Mouse (Mus musculus): ENCODE measurements at regions not wholly inside any gene's neighbourhood (a gene's known extent, or its start where the extent isn't known, plus 50 kb on each side); places are given as distances from the start of the nearest gene placed in this dataset.
A peak's percentile ranks its signal among the peaks of the same experiment; 100 is the strongest.
"Not testable (repeated sequence)": the region's sequence is repeated elsewhere in the genome, so short reads cannot be mapped to it uniquely, and the experiment has no call there.

DNA sequence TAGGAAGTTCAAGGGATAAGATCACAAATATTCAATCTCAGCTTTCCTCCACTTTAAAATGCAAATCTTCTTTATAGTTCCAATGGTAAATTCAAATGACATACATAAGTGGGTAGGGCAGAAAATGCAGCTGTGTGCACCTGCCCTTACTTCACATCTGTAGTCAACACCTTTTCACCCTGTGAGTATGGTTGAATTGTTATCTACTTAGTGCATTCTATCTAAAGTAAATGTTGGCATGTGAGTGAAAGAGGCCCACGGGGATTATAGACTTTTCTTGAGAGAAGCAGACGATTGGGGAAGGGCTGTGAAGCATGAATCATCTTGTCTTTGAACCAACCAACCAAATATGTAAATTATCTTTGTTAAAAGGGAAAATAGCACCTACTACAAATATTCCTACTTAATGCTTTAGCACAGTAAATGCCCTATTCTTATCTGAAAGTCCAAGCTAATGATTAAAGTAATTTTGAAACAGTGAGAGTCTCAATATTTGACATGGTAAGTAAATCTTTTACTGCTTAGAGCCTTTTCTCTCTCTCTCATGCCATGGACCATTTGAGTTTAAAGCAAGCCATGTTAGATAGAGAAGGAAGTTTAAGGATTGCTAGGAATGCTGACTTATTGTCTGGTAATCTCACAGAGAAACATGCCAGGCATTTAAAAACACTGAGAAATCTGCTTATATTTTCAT, 617.4 kb upstream of the Negr1 start:
- Histone ChIP-seq H3K9ac (ENCODE audit: insufficient read depth, low read depth) (no peak overlapping the region), H3K27ac (ENCODE audit: insufficient read depth, low read depth) (no peak overlapping the region), H3K9me3 (replicated peaks; ENCODE audit: low read length) (peaks cover 13% of the 10 kb centered on the region), H3K36me3 (replicated peaks in 1 of 2; ENCODE audit: control insufficient read depth in 1 of 2, insufficient read depth in 1 of 2, low read length in 1 of 2) (no peaks in the 10 kb centered on the region), H3K4me2 (ENCODE audit: insufficient read depth, low read depth, poor library complexity, severe bottlenecking) (no peak overlapping the region), H3K27me3 (replicated peaks) (no peaks in the 10 kb centered on the region), H3K4me1 (ENCODE audit: control insufficient read depth in 1 of 2, insufficient read depth in 2 of 2) (peaks cover 0 to 4% of the 10 kb centered on the region in 2 experiments; a peak in 1 of 4 replicates), H3K79me2 (replicated peaks; ENCODE audit: control insufficient read depth, extremely low read depth, insufficient read depth, poor library complexity, severe bottlenecking) (no peaks in the 10 kb centered on the region), H3K4me3 (replicated peaks in 1 of 3; ENCODE audit: low read depth in 2 of 3, low read length in 2 of 3, poor library complexity in 1 of 3) (no peak overlapping the region)
- TF ChIP-seq ELF1 (IDR thresholded peaks at IDR 0.05; ENCODE audit: low read depth, low read length) (no peak), CHD1 (IDR thresholded peaks at IDR 0.05; ENCODE audit: low read depth, low read length) (no peak)
- dilution Hi-C loops (cut with MboI; ENCODE audit: extremely low pct_ligation_motif_present, extremely low pct_unique_long_range_greater_than_20kb, low sequenced_read_pairs) = no loop called here
- DNase-seq (ENCODE audit: extremely low read depth) = no peak
- in situ Hi-C loops (cut with MboI; ENCODE audit: low pct_ligation_motif_present, low pct_unique_long_range_greater_than_20kb, low sequenced_read_pairs) = no loop called here

GRCm38 (mm10) chr3:155945188-155945587, 616.4 kb upstream of the Negr1 start:
- Histone ChIP-seq H3K4me2 (ENCODE audit: insufficient read depth, low read depth, poor library complexity, severe bottlenecking) (no peak overlapping the region), H3K9ac (ENCODE audit: insufficient read depth, low read depth) (no peak overlapping the region)
- DNase-seq (ENCODE audit: extremely low read depth) = no peak

DNA sequence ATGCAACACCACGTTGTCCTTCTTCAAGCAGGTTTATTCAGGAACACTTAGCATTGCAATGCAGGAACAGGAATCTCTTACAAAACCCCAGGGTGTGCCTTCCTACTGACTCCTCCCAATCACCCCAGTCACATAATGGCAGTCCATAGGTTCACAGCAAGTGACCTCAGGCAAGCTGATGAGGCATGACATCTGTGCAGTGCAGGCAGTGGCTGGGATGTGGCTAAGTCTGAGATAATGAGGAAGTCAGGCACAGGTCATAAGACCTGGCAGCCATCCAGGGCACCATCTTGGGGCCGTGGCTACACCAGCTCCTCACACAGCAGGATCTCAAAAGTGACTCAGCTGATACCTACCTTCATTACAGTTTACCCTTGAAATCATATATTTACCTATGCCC, 599.1 kb upstream of the Negr1 start:
- H3K27ac ChIP-seq (ENCODE audit: insufficient read depth, low read depth); dilution Hi-C loops (cut with MboI; ENCODE audit: extremely low pct_ligation_motif_present, extremely low pct_unique_long_range_greater_than_20kb, low sequenced_read_pairs); H3K4me1 ChIP-seq (ENCODE audit: control insufficient read depth in 1 of 2, insufficient read depth in 2 of 2); H3K9ac ChIP-seq (ENCODE audit: insufficient read depth, low read depth); H3K36me3 ChIP-seq (replicated peaks in 1 of 2; ENCODE audit: control insufficient read depth in 1 of 2, insufficient read depth in 1 of 2, low read length in 1 of 2); H3K4me3 ChIP-seq (replicated peaks in 1 of 3; ENCODE audit: low read depth in 2 of 3, low read length in 2 of 3, poor library complexity in 1 of 3); in situ Hi-C loops (cut with MboI; ENCODE audit: low pct_ligation_motif_present, low pct_unique_long_range_greater_than_20kb, low sequenced_read_pairs); H3K27me3 ChIP-seq (replicated peaks); H3K79me2 ChIP-seq (replicated peaks; ENCODE audit: control insufficient read depth, extremely low read depth, insufficient read depth, poor library complexity, severe bottlenecking); H3K4me2 ChIP-seq (ENCODE audit: insufficient read depth, low read depth, poor library complexity, severe bottlenecking): not testable (repeated sequence)
- DNase-seq (ENCODE audit: extremely low read depth) = peak; percentile 24
- H3K9me3 ChIP-seq (replicated peaks; ENCODE audit: low read length) = peaks cover 11% of the 10 kb centered on the region

More at GRCm38 (mm10) chr3:155945188-155945587, 616.4 kb upstream of the Negr1 start:
- Histone ChIP-seq H3K9me3 (replicated peaks; ENCODE audit: low read length) (peaks cover 13% of the 10 kb centered on the region), H3K79me2 (replicated peaks; ENCODE audit: control insufficient read depth, extremely low read depth, insufficient read depth, poor library complexity, severe bottlenecking) (no peaks in the 10 kb centered on the region), H3K4me3 (replicated peaks in 1 of 3; ENCODE audit: low read depth in 2 of 3, low read length in 2 of 3, poor library complexity in 1 of 3) (no peak overlapping the region), H3K4me1 (ENCODE audit: control insufficient read depth in 1 of 2, insufficient read depth in 2 of 2) (peaks cover 0 to 4% of the 10 kb centered on the region in 2 experiments; a peak in 1 of 4 replicates), H3K27ac (ENCODE audit: insufficient read depth, low read depth) (no peak overlapping the region), H3K36me3 (replicated peaks in 1 of 2; ENCODE audit: control insufficient read depth in 1 of 2, insufficient read depth in 1 of 2, low read length in 1 of 2) (no peaks in the 10 kb centered on the region), H3K27me3 (replicated peaks) (no peaks in the 10 kb centered on the region)
- no peak for TF ChIP-seq CHD1 (IDR thresholded peaks at IDR 0.05; ENCODE audit: low read depth, low read length)
- TF ChIP-seq JUN (IDR thresholded peaks at IDR 0.05; ENCODE audit: insufficient read depth, low read depth, low read length) = no peak
- no peak for TF ChIP-seq USF1 (IDR thresholded peaks at IDR 0.05; ENCODE audit: low read depth, low read length)
- no peak for TF ChIP-seq HCFC1 (IDR thresholded peaks at IDR 0.05; ENCODE audit: low read depth, low read length)
- no peak for TF ChIP-seq MXI1 (IDR thresholded peaks at IDR 0.05; ENCODE audit: low read depth, low read length)
- TF ChIP-seq BHLHE40 (IDR thresholded peaks at IDR 0.05; ENCODE audit: low read depth, low read length) = no peak
- TF ChIP-seq ZMIZ1 (IDR thresholded peaks at IDR 0.05; ENCODE audit: low read depth, low read length) = no peak
- TF ChIP-seq POLR2A (IDR thresholded peaks at IDR 0.05; ENCODE audit: low read depth, low read length) = no peak
- TF ChIP-seq RCOR1 (conservative IDR thresholded peaks at IDR 0.05; ENCODE audit: low read depth, low read length) = no peak
- dilution Hi-C loops (cut with MboI; ENCODE audit: extremely low pct_ligation_motif_present, extremely low pct_unique_long_range_greater_than_20kb, low sequenced_read_pairs) (no loop called here), in situ Hi-C loops (cut with MboI; ENCODE audit: low pct_ligation_motif_present, low pct_unique_long_range_greater_than_20kb, low sequenced_read_pairs) (no loop called here)

Measured in CH12.LX (cell line).